Mouse (Mus musculus) ES-CJ7 (cell line): ENCODE measurements around the gene Cdh13.

Experiments used
- DNase-seq: peaks from one replicate; pipeline ENCODE4 v3.0.0; 2011; ENCODE audit warnings: low read depth, low spot score

Cdh13 gene

GRCm38 (mm10) chr8:119039358-119039757 is 755.8 kb downstream of the Cdh13 start:
- DNase-seq = peak; percentile 21

GRCm38 (mm10) chr8:119057876-119058275 is 774.3 kb downstream of the Cdh13 start:
- no peak for DNase-seq

- no peak for DNase-seq
These were observed 778.1 kb downstream of the Cdh13 start for GRCm38 (mm10) chr8:119061671-119062070.

GRCm38 (mm10) chr8:119064523-119064922 is 781.0 kb downstream of the Cdh13 start:
- DNase-seq = peak; percentile 69

- DNase-seq = no peak
These were observed 788.8 kb downstream of the Cdh13 start for GRCm38 (mm10) chr8:119072291-119072690.

- no peak for DNase-seq
These were observed 801.5 kb downstream of the Cdh13 start for GRCm38 (mm10) chr8:119085022-119085421.

GRCm38 (mm10) chr8:119098261-119098660 is 814.7 kb downstream of the Cdh13 start:
- no peak for DNase-seq

- no peak for DNase-seq
These were observed 819.3 kb downstream of the Cdh13 start for GRCm38 (mm10) chr8:119102871-119103270.

GRCm38 (mm10) chr8:119109655-119110054 is 826.1 kb downstream of the Cdh13 start:
- DNase-seq = no peak

- DNase-seq = no peak
These were observed 829.3 kb downstream of the Cdh13 start for GRCm38 (mm10) chr8:119112861-119113260.

GRCm38 (mm10) chr8:119121236-119121635 is 837.7 kb downstream of the Cdh13 start:
- no peak for DNase-seq

GRCm38 (mm10) chr8:119127841-119128240 is 844.3 kb downstream of the Cdh13 start:
- no peak for DNase-seq

- no peak for DNase-seq
These were observed 844.7 kb downstream of the Cdh13 start for GRCm38 (mm10) chr8:119128266-119128665.

GRCm38 (mm10) chr8:119156454-119156921 is 873.0 kb downstream of the Cdh13 start:
- DNase-seq = no peak

- no peak for DNase-seq
These were observed 875.1 kb downstream of the Cdh13 start for GRCm38 (mm10) chr8:119158628-119159027.

- no peak for DNase-seq
These were observed 876.3 kb downstream of the Cdh13 start for GRCm38 (mm10) chr8:119159794-119160193.

- DNase-seq = peak; percentile 70
These were observed 880.5 kb downstream of the Cdh13 start for GRCm38 (mm10) chr8:119164076-119164475.

- no peak for DNase-seq
These were observed 893.8 kb downstream of the Cdh13 start for GRCm38 (mm10) chr8:119177226-119177935.

GRCm38 (mm10) chr8:119180626-119181025 is 897.1 kb downstream of the Cdh13 start:
- no peak for DNase-seq

GRCm38 (mm10) chr8:119195695-119196094 is 912.2 kb downstream of the Cdh13 start:
- peak; percentile 72 for DNase-seq

- DNase-seq = no peak
These were observed 913.1 kb downstream of the Cdh13 start for GRCm38 (mm10) chr8:119196486-119197150.

- DNase-seq = no peak
These were observed 925.0 kb downstream of the Cdh13 start for GRCm38 (mm10) chr8:119208567-119208966.

GRCm38 (mm10) chr8:119224547-119224946 is 941.0 kb downstream of the Cdh13 start:
- peak; percentile 65 for DNase-seq
